Mouse (Mus musculus) liver, adult (tissue): Measurements from ENCODE around the gene Rfpl4b.

Experiments
- GATA4 ChIP-seq: IDR thresholded peaks from 2 replicates; pipeline ENCODE4 v1.6.1; 2014; ENCODE audit warnings: mild to moderate bottlenecking, low read length; ENCODE audit not compliant: insufficient replicate concordance

Rfpl4b gene

GRCm38 (mm10) chr10:38821679-38822078 lies at the start of gene Rfpl4b:
Gene Rfpl4b, minus strand, starts transcription at chr10:38821779.
- no peak for TF ChIP-seq GATA4

- no peak for TF ChIP-seq GATA4
Observed at GRCm38 (mm10) chr10:38855186-38855585, 33.6 kb upstream of the Rfpl4b start.

DNA sequence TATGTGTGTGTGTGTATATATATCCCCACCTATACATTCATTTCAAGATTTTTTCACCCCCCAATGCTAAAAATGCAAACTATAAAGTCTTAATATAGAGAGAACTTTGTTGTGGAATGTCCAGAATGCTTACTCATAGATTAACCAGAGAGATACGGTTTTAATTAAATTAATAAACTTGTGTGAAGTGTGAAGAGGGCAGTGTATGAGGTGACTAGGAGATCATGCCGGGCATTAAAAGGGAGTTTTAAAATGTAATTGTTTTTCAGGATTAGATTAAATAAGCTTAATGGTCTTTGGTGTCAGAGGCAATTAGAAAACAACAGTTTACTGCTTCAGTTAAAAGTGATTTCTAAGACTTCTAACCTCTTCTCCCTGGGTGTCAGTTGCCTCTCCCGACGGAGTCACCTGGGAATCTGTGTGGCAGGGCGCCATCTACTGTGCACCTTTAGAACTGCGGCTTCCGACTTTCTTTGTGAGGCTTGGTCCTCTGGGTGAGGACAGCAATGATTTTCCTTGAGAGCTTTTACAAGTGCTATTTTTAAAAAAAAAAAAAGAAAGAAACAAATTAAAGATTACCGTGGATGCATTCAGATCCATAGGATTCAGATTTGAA lies 27.4 kb upstream of the Rfpl4b start:
- TF ChIP-seq GATA4 = no peak

- no peak for TF ChIP-seq GATA4
Observed at GRCm38 (mm10) chr10:38848231-38848630, 26.7 kb upstream of the Rfpl4b start.

GRCm38 (mm10) chr10:38823741-38824140 lies 2.2 kb upstream of the Rfpl4b start:
- TF ChIP-seq GATA4 = no peak

DNA sequence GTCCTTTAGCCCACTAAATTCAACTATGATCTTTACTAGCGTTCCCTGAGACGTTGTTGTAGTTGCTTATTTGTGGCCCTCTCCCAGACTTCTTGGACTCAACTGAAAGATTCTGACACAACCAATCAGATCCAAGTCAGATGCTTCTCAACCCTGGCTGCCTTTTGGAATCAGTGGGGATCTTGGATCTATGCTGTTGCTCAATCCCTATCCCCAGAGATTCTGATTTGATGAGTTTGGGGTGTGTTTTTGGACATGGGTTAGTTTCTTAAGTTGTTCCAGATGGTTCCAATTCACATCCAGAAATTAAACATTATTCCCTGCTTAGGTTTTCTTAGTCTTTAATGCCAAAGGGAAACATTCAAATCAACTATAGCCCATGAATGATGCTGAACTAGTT lies 15.5 kb downstream of the Rfpl4b start:
- no peak for TF ChIP-seq GATA4

- no peak for TF ChIP-seq GATA4
Observed at GRCm38 (mm10) chr10:38804047-38804446, 17.5 kb downstream of the Rfpl4b start.

GRCm38 (mm10) chr10:38803304-38803703 lies 18.3 kb downstream of the Rfpl4b start:
- no peak for TF ChIP-seq GATA4

DNA sequence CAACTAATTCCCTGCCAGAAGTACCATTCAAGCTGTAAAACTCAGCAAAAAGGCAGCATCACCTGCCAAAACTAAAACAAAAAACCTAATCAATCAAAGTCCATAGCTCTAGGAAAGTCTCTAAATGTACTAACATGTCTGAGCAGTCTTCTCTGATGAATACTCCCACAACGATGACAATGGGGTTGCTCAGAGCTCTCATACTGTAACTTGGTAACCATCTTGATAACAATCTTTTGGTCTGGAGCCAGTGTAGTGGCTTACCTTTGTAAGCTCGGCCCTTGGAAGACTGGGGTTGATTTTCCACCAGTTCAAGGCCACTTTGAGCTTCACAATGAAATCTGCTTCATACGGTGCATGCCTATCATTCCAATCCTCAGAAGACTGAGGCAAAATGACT lies 33.0 kb downstream of the Rfpl4b start:
- TF ChIP-seq GATA4 = no peak
